Mouse (Mus musculus): Measurements from ENCODE around the gene Foxa2.

Foxa2 gene

GRCm38 (mm10) chr2:148046799-148047165, at the start of gene Foxa2:
Gene Foxa2, minus strand, starts transcription at chr2:148046969.
- no peak for DNase-seq (ENCODE audit: inconsistent ontology term)

GRCm38 (mm10) chr2:148092089-148092488, 45.3 kb upstream of the Foxa2 start:
- no peak for DNase-seq (ENCODE audit: inconsistent ontology term)

GRCm38 (mm10) chr2:148091657-148092056, 44.9 kb upstream of the Foxa2 start:
- DNase-seq (ENCODE audit: inconsistent ontology term): no peak

DNA sequence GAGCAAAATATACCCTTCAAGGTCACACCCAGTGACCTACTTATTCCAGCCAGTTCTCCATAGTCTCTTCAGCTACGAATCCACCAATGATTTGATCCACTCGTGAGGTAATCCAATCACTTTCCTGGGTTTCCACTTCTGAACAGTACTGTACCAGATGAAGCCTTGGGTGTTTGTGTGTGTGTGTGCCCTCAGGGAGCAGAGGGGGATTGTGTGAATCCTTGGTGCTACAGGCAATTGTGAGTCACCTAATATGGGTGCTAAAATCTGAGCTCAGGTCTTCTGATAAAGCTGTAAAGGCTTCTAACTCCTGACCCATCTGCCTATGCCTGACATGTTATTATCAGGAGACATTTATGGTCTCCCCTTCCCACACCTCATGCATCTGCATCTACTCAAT, 43.3 kb upstream of the Foxa2 start:
- DNase-seq (ENCODE audit: inconsistent ontology term): no peak

GRCm38 (mm10) chr2:148085529-148085928, 38.8 kb upstream of the Foxa2 start:
- DNase-seq (ENCODE audit: inconsistent ontology term): no peak

GRCm38 (mm10) chr2:148085126-148085525, 38.4 kb upstream of the Foxa2 start:
- DNase-seq (ENCODE audit: inconsistent ontology term): no peak

DNA sequence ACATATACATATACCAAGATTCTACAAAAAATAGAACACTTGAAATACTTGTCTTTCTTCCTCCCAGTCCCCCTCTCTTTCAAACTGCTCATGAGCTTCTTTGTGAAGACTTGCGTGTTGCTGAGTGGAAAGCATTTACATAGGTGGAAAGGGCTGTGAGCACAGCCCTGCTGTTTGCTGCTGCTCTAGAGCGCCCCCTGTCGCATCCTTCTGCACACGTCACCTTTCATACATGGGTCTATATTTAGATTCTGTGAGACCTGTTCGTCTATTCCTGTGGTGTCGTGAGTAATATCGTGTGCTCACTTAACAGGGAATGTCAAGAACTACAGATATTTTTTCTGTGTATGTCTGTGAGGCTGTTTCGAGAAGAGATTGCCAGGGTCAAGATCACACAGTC, 35.5 kb upstream of the Foxa2 start:
- DNase-seq (ENCODE audit: inconsistent ontology term): peak; percentile 12

DNA sequence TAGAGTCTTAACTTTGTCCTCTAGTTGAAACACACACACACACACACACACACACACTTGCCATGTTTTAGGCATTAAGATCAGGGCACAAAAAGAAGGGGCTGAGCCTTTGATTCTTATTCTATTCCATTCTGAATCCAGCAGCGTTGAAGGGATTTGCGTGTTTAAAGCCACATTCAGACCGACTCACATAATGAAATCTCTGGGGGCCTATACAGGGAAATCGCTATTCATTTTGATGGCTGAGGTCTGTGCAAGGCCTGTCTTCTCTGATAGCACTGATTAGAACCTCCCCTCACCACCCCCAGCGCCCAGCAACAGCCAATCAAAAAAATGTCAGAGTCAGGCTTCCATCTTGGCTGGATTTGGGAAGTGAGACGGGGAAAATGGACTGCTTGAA, 13.9 kb upstream of the Foxa2 start:
- no peak for DNase-seq (ENCODE audit: inconsistent ontology term)

DNA sequence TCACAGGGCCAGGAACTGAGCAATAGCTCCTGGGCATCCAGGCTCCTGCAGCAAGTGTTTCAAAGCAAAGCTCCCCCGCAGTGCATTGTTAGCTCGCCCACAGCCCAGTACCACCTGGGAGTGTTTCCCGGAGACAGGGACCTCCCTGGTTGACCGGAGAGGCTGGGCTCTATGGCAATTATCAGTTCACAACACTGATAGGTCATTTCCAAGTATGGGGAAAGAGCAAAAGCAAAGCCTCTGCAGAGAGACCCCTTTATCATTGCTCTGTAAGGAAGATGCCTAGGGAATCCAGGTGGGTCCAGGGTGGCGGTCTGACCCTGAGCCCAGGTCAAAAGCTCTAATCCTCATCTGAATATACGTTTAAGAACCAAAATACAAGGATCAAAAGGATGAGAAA, 6.6 kb upstream of the Foxa2 start:
- DNase-seq (ENCODE audit: inconsistent ontology term): no peak

DNA sequence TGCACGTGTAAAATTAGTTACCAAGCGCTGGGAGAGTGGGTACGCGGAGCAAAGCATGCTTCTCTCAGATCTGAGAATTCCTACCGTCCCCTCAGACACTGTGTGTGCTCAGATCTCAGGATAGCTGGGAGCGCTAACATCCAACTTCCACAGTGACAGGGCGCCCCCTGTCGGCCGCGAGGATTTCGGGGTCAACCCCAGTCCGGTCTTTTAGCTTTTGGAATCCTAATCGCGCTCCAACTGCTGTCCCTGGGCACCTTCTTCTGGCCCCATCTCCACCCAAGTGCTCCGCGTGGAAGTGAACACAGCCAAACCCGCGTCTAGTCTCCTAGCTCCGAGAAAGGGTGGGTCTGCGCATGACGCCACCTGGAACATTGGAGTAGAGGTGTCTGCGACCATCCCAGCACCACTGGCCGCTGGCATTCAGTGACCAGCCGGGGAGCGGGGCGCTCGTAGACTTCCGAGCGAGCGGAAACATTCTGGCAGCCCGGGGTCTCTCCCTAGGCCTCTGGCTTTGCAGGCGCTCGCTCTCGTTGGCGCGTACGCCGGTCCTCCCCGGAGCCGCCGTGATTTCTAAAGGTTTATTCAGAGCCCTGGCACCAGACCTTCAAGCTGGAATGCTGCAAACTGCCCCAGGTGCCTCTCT, 1.8 kb upstream of the Foxa2 start:
- DNase-seq (ENCODE audit: inconsistent ontology term): peak; percentile 81

DNA sequence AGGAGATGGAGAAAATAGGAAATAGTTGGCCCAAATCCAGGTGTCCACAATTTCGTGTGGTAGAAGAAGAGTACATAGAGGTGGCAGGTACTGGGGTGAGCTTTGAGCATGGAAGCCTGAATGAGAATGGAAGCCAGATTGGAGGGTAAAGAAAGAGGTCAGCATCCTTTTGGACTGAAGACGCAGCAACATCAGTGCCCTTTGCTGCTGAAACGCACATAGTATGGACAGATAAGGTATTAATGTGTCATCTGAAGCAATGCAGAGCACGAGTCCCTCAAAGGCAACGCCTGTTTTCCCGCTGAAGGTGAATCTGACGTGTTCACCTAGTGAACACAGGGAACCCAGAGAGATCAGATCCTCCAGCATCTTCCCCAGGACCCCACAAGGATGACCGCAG, 842 bp upstream of the Foxa2 start:
- DNase-seq (ENCODE audit: inconsistent ontology term): no peak

DNA sequence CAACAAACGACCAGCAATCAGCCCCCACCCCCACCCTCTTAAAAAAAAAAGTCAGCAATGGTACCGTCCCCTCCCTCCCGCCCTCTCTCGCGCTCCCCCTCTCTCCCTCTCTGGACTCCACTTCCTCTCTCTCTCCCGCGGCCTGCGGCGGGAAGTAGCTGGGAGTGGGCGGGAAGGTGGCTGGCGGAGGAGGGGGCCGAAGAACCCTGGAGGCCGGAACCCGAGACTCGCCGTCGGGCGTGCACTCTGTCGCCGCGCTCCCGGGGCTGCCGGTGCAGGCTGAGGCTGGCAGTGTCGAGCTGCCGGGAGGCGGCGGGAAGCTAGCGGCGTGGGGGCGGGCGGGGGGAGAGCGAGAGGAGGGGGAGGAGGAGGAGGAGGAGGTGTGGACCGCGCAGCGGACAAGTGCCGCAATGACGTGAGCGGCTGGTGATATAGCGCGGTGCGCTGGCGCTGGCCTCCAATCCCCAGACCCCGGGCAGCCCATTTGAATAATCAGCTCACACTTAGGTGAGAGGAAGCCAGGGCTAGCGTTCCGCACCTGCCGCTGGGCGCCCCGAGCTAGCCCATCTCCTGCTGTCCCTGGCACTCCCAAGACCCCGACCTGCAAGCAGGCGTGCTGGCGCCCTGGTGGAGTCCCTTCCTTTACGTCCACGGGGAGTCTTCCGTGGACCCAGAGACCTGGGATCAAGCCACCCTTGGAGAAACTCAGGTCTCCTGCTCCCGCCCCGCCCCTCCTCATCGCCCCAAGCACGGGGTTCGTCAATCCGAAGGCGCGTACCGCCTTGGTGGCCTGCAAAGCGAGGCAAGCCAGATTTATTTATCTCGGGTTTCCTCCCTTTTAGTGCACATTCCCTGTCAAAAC, 601 bp downstream of the Foxa2 start:
- no peak for DNase-seq (ENCODE audit: inconsistent ontology term)

GRCm38 (mm10) chr2:148045543-148045936, 1.2 kb downstream of the Foxa2 start:
- no peak for DNase-seq (ENCODE audit: inconsistent ontology term)

GRCm38 (mm10) chr2:148044877-148045539, 1.8 kb downstream of the Foxa2 start:
- no peak for DNase-seq (ENCODE audit: inconsistent ontology term)

- no peak for DNase-seq (ENCODE audit: inconsistent ontology term)
Measured at GRCm38 (mm10) chr2:148043976-148044876, 2.5 kb downstream of the Foxa2 start.

DNA sequence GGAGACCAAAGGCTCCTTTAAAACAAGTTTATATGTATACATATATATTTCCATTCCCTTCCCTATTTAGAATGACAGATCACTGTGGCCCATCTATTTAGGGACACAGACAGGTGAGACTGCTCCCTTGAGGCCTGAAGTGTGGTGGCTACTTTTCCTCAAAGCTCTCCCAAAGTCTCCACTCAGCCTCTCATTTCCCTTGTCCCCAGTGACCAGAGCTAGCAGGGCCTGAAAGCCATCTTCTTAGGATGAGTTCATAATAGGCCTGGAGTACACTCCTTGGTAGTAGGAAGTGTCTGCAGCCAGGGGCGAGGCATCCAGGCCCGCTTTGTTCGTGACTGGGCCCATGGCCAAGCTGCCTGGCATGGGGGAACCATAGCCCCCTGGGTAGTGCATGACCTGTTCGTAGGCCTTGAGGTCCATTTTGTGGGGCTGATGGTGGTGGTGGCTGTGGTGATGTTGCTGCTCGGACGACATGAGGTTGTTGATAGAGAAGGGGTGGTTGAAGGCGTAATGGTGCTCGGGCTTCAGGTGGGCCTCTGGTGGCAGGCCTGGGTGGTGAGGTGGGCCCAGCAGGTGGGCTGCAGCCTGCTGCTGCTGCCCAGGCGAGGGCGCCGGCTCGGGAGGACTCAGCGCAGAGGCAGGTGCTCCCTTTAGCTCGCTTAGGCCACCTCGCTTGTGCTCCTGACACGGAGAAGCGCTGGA, 3.3 kb downstream of the Foxa2 start:
- DNase-seq (ENCODE audit: inconsistent ontology term): no peak

- DNase-seq (ENCODE audit: inconsistent ontology term): no peak
Measured at GRCm38 (mm10) chr2:148042126-148042640, 4.6 kb downstream of the Foxa2 start.

GRCm38 (mm10) chr2:148041381-148041780, 5.4 kb downstream of the Foxa2 start:
- DNase-seq (ENCODE audit: inconsistent ontology term): no peak

GRCm38 (mm10) chr2:148040236-148041121, 6.3 kb downstream of the Foxa2 start:
- DNase-seq (ENCODE audit: inconsistent ontology term): peak; percentile 29

All from Muller cell, postnatal 12 days (primary cell).